Mouse (Mus musculus) hindbrain, postnatal 0 days (tissue): ENCODE data around the gene Rpl15. TPM values are rescaled to one million over a fixed set of nuclear protein-coding genes. Genes with fewer than 3 reads are reported as not detected.
"Not testable (repeated sequence)": the region's sequence is repeated elsewhere in the genome, so short reads cannot be mapped to it uniquely, and the experiment has no call there.

Source experiments
- ATAC-seq: fragments of 200-750 bp; cut with Nextera tagmentation; 2 replicates; pipeline ENCODE4 v1.8.0; 2017; ENCODE audit warnings: mild to moderate bottlenecking, moderate TSS enrichment, moderate library complexity
- DNase-seq: peaks from one replicate; pipeline ENCODE4 v3.0.0-alpha.2; 2015; ENCODE audit warnings: low spot score
- H3K27ac ChIP-seq: fragments of 300-500 bp; sonication (generic); 2 replicates; pipeline ENCODE4 v1.5.1; 2014; ENCODE audit warnings: mild to moderate bottlenecking
- H3K27me3 ChIP-seq: fragments of 300-500 bp; sonication (generic); 2 replicates; pipeline ENCODE4 v1.6.1; 2014; ENCODE audit warnings: low read length, mixed read lengths; ENCODE audit not compliant: insufficient read depth
- H3K36me3 ChIP-seq: fragments of 300-500 bp; sonication (generic); 2 replicates; pipeline ENCODE4 v1.6.1; 2014; ENCODE audit warnings: low read length, mixed read lengths; ENCODE audit not compliant: insufficient read depth
- H3K4me1 ChIP-seq: fragments of 300-500 bp; sonication (generic); 2 replicates; pipeline ENCODE4 v1.6.1; 2014; ENCODE audit warnings: antibody characterized with exemption, low read length, mixed read lengths; ENCODE audit not compliant: insufficient read depth
- H3K4me2 ChIP-seq: fragments of 300-500 bp; sonication (generic); 2 replicates; pipeline ENCODE4 v1.6.1; 2014; ENCODE audit warnings: low read depth, mild to moderate bottlenecking, low read length, moderate library complexity, mixed read lengths
- H3K4me3 ChIP-seq: fragments of 300-500 bp; sonication (generic); 2 replicates; pipeline ENCODE4 v1.5.1; 2014; ENCODE audit warnings: low read length
- H3K9ac ChIP-seq: fragments of 300-500 bp; sonication (generic); replicated peaks from 2 replicates; pipeline ENCODE4 v1.6.1; 2014; ENCODE audit warnings: mild to moderate bottlenecking, low read length, moderate library complexity, mixed read lengths
- H3K9me3 ChIP-seq: fragments of 300-500 bp; sonication (generic); 2 replicates; pipeline ENCODE4 v1.6.1; 2016; ENCODE audit warnings: low read length, mixed read lengths
- CTCF ChIP-seq: IDR thresholded peaks from 2 replicates; pipeline ENCODE4 v1.5.1; 2016; ENCODE audit warnings: antibody characterized with exemption, control low read depth, low read depth
- WGBS: fragments of 180-500 bp; shearing (Covaris S2); extraction: QIAGEN DNeasy Blood & Tissue Kit; methylation state at CpG from one replicate; pipeline ENCODE4 v1.1.7; 2014; 5-methylcytosine and 5-hydroxymethylcytosine counted together
- polyA plus RNA-seq: library from polyadenylated mRNA; unstranded; fragments of >200 nt; fragmentation: Nextera tagmentation; extraction: Ambion mirVana; gene quantifications from 2 replicates; pipeline ENCODE4 v1.2.1, GENCODE M21; 2015
- total RNA-seq: library from RNA; depleted of rRNA; stranded (reverse); fragments of >200 nt; gene quantifications from 2 replicates; pipeline ENCODE4 v1.2.3, GENCODE M21; 2014

Rpl15 gene
- total and polyA plus RNA-seq, 2 experiments from 2014 or later: 275 to 452 TPM

DNA sequence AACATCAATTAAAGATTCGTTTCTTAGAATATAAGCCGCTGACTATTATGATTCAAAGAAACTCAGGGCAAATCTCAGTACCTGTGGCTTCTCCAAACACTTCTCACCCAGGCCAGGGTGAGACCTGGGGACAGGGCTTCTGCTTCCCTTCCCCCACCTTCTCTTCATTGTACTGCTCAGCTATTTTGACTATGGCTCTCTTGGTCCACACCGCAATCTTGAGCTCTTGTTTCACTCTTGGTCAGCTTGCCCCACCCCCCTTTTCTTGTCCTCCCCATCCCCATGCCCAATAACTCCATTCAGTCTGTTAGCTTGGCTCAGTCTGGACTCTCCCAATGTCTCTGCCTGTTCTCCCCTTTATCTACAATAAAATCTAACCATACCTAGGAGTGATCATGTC lies 14.3 kb upstream of the Rpl15 start:
- H3K9ac ChIP-seq: no peak overlapping the region
- DNase-seq (no peak), ATAC-seq (no peak)
- no peak for TF ChIP-seq CTCF
- H3K27ac ChIP-seq: no peak overlapping the region
- no peak overlapping the region for H3K4me3 ChIP-seq
- H3K36me3 ChIP-seq: peaks cover 5% of the 10 kb centered on the region; the same call in 1 of the 2 replicates
- WGBS: 90% methylated on average over 3 of the region's 3 CpGs
- no peaks in the 10 kb centered on the region for H3K4me1 ChIP-seq
- H3K27me3 ChIP-seq: no peaks in the 10 kb centered on the region
- H3K4me2 ChIP-seq: no peak overlapping the region
- no peaks in the 10 kb centered on the region for H3K9me3 ChIP-seq

- Histone ChIP-seq H3K36me3 (peaks cover 5% of the 10 kb centered on the region; the same call in 1 of the 2 replicates), H3K9me3 (no peaks in the 10 kb centered on the region), H3K4me2 (no peak overlapping the region), H3K9ac (no peak overlapping the region), H3K27me3 (no peaks in the 10 kb centered on the region), H3K4me1 (no peaks in the 10 kb centered on the region), H3K27ac (no peak overlapping the region), H3K4me3 (no peak overlapping the region)
- DNase-seq: peak; percentile 56
- 74% methylated on average over 2 of the region's 2 CpGs for WGBS
- 0 out of 2 replicates have a peak, but pooled peaks have one; percentile 40 for ATAC-seq
- peak; percentile 66 for TF ChIP-seq CTCF
Measured at GRCm38 (mm10) chr14:18284581-18284980, 13.4 kb upstream of the Rpl15 start.

DNA sequence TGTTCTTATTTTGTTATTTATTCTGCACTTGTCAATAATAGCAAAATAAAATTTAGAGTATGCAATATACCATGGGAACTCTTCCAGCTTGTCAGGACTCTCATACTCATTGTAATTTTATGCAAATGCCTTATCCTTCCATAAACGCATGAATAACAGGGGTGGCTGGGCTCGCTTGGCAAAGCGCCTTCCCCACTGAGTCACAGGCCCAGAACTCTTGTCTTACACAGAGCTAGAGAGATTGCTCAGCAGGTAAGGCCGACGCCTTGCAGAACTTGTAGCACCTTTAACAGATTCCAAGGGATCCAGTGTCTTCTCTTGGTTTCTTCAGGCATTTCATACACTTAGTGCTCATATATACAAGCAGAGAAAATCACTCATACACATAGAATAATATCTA lies 9.2 kb upstream of the Rpl15 start:
- Histone ChIP-seq H3K4me3 (no peak overlapping the region), H3K27me3 (no peaks in the 10 kb centered on the region), H3K36me3 (peaks cover 13% of the 10 kb centered on the region), H3K4me2 (no peak overlapping the region), H3K4me1 (no peaks in the 10 kb centered on the region), H3K27ac (no peak overlapping the region), H3K9ac (no peak overlapping the region), H3K9me3 (no peaks in the 10 kb centered on the region)
- DNase-seq: no peak
- no peak for ATAC-seq
- 62% methylated on average over 5 of the region's 5 CpGs for WGBS
- no peak for TF ChIP-seq CTCF

GRCm38 (mm10) chr14:18274526-18274925 lies 3.3 kb upstream of the Rpl15 start:
- Histone ChIP-seq H3K27ac (no peak overlapping the region), H3K4me1 (no peaks in the 10 kb centered on the region; the same call in 1 of the 2 replicates), H3K9ac (no peak overlapping the region), H3K36me3 (peaks cover 8% of the 10 kb centered on the region; the same call in 1 of the 2 replicates), H3K4me2 (no peak overlapping the region), H3K9me3 (no peaks in the 10 kb centered on the region), H3K4me3 (no peak overlapping the region), H3K27me3 (no peaks in the 10 kb centered on the region)
- DNase-seq (no peak), ATAC-seq (no peak)
- TF ChIP-seq CTCF: no peak
- WGBS: 66% methylated on average over 1 of the region's 1 CpGs

GRCm38 (mm10) chr14:18271666-18272065 lies 475 bp upstream of the Rpl15 start:
- H3K27ac ChIP-seq: peak overlapping the region; percentile 79
- no peaks in the 10 kb centered on the region for H3K9me3 ChIP-seq
- DNase-seq (peak; percentile 20), ATAC-seq (no peak)
- peak overlapping the region; percentile 60 for H3K4me2 ChIP-seq
- H3K4me1 ChIP-seq: no peaks in the 10 kb centered on the region; the same call in 1 of the 2 replicates
- WGBS: 3% methylated on average over 7 of the region's 7 CpGs
- H3K4me3 ChIP-seq: peak overlapping the region; percentile 93
- peaks cover 9% of the 10 kb centered on the region; the same call in 1 of the 2 replicates for H3K36me3 ChIP-seq
- no peak for TF ChIP-seq CTCF
- H3K27me3 ChIP-seq: no peaks in the 10 kb centered on the region
- peak overlapping the region; percentile 97 for H3K9ac ChIP-seq

DNA sequence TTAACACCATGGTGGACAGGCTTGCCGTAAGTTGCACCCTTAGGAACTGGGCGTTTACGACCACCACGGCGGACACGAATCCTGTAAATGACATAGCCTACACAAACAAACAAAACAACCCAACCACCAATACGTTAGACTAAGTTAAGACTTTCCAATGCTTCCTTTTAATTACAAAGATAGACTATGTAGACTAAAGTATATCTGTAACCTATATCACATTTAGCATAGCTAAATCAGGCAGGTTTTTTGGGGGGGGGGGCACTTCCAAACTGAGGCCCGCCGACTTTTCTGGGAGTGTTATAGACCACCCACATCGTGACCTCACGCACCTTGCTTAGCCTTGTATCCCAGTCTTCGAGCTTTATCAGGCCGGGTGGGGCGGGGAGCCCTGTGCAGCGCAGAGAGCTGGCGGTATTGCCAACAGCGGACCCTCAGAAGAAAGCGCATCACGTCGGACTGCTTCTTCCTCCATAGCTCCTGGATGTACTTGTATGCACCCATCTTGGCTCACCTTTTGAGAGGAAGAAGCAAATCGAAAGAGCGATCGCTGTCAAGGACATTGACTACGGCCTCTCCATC lies 1.2 kb downstream of the Rpl15 start:
- peak overlapping the region; percentile 93 for H3K4me3 ChIP-seq
- H3K4me1 ChIP-seq, H3K27me3 ChIP-seq, H3K9me3 ChIP-seq: not testable (repeated sequence)
- H3K27ac ChIP-seq: peak overlapping the region; percentile 89
- WGBS: under 1% methylated on average over 23 of the region's 24 CpGs
- DNase-seq (peak; percentile 22), ATAC-seq (0 out of 2 replicates have a peak, but pooled peaks have one; percentile 15)
- H3K4me2 ChIP-seq: peak overlapping the region; percentile 78
- peaks cover 10% of the 10 kb centered on the region; the same call in 1 of the 2 replicates for H3K36me3 ChIP-seq
- peak overlapping the region; percentile 97 for H3K9ac ChIP-seq

GRCm38 (mm10) chr14:18263427-18263826 lies 7.8 kb downstream of the Rpl15 start:
- Histone ChIP-seq H3K4me2 (no peak overlapping the region), H3K9me3 (no peaks in the 10 kb centered on the region), H3K27ac (0 out of 2 replicates have a peak overlapping the region, but pooled peaks have one; percentile 3), H3K36me3 (peaks cover 10% of the 10 kb centered on the region; the same call in 1 of the 2 replicates), H3K9ac (no peak overlapping the region), H3K27me3 (no peaks in the 10 kb centered on the region), H3K4me1 (no peaks in the 10 kb centered on the region), H3K4me3 (no peak overlapping the region)
- DNase-seq (peak; percentile 60), ATAC-seq (peak; percentile 59; the same call in 1 of the 2 replicates)
- WGBS: 43% methylated on average over 4 of the region's 4 CpGs
- TF ChIP-seq CTCF: no peak
